Mouse (Mus musculus) CH12.LX (cell line): ENCODE data around the gene Pxt1. TPM values are rescaled to one million over a fixed set of nuclear protein-coding genes. Genes with fewer than 3 reads are reported as not detected.

ENCODE experiments used
- DNase-seq: peaks from one replicate; pipeline ENCODE4 v3.0.0-alpha.2; 2013; ENCODE audit errors: extremely low read depth
- H3K27ac ChIP-seq: 2 replicates; pipeline ENCODE4 v1.5.1; 2012; ENCODE audit warnings: low read depth, mild to moderate bottlenecking, control low read depth, moderate library complexity; ENCODE audit not compliant: insufficient read depth
- H3K27me3 ChIP-seq: replicated peaks from 2 replicates; pipeline ENCODE3; 2012; ENCODE audit warnings: inconsistent platforms
- H3K36me3 ChIP-seq, 2 experiments: replicated peaks in 1 of 2; 2 replicates each; pipeline versions ENCODE3 to v1.6.1; 2012; ENCODE audit warnings: inconsistent platforms in 1 of 2, low read length in 1 of 2, mild to moderate bottlenecking in 1 of 2, mixed read lengths in 1 of 2, moderate library complexity in 1 of 2; ENCODE audit not compliant: control insufficient read depth in 1 of 2, insufficient read depth in 1 of 2
- H3K4me1 ChIP-seq, 2 experiments: 2 replicates each; pipeline ENCODE4 v1.6.1; 2012; ENCODE audit warnings: inconsistent platforms in 1 of 2, moderate library complexity in 1 of 2; ENCODE audit not compliant: insufficient read depth in 2 of 2, control insufficient read depth in 1 of 2
- H3K4me2 ChIP-seq: 2 replicates; pipeline ENCODE4 v1.6.1; 2012; ENCODE audit warnings: low read depth, mild to moderate bottlenecking, control low read depth; ENCODE audit not compliant: poor library complexity, insufficient read depth, severe bottlenecking
- H3K4me3 ChIP-seq, 3 experiments: fragments of 150-350 bp in 1 of 3; sonication (generic) in 1 of 3; replicated peaks in 1 of 3; 2 replicates each; pipeline versions ENCODE3 to v1.5.1; 2011 to 2012; ENCODE audit warnings: low read depth in 2 of 3, low read length in 2 of 3, mild to moderate bottlenecking in 2 of 3, moderate library complexity in 2 of 3, control low read depth in 1 of 3, improper control_type of control experiment in 1 of 3, inconsistent platforms in 1 of 3, mixed read lengths in 1 of 3; ENCODE audit not compliant: poor library complexity in 1 of 3
- H3K79me2 ChIP-seq: replicated peaks from 2 replicates; pipeline ENCODE4 v1.6.1; 2012; ENCODE audit warnings: mild to moderate bottlenecking, moderate library complexity; ENCODE audit not compliant: control insufficient read depth, poor library complexity, insufficient read depth, severe bottlenecking; ENCODE audit errors: extremely low read depth
- H3K9ac ChIP-seq: 2 replicates; pipeline ENCODE4 v1.6.1; 2012; ENCODE audit warnings: low read depth, mild to moderate bottlenecking, control low read depth, moderate library complexity; ENCODE audit not compliant: insufficient read depth
- H3K9me3 ChIP-seq: replicated peaks from 2 replicates; pipeline ENCODE3; 2012; ENCODE audit warnings: low read length, inconsistent platforms, mixed read lengths
- CTCF ChIP-seq, 2 experiments: IDR thresholded peaks in 1 of 2; conservative IDR thresholded peaks in 1 of 2; 2 replicates each; pipeline ENCODE4 v1.5.1; 2011 to 2012; ENCODE audit warnings: low read depth in 2 of 2, low read length in 2 of 2, improper control_type of control experiment in 1 of 2, inconsistent platforms in 1 of 2, mild to moderate bottlenecking in 1 of 2, moderate library complexity in 1 of 2
- EP300 ChIP-seq: IDR thresholded peaks from 2 replicates; pipeline ENCODE4 v1.6.1; 2011; ENCODE audit warnings: low read length, improper control_type of control experiment
- ETS1 ChIP-seq: conservative IDR thresholded peaks from 2 replicates; pipeline ENCODE4 v1.6.1; 2012; ENCODE audit warnings: low read depth, mild to moderate bottlenecking, inconsistent platforms, low read length, improper control_type of control experiment, moderate library complexity
- MAZ ChIP-seq: IDR thresholded peaks from 2 replicates; pipeline ENCODE4 v1.6.1; 2012; ENCODE audit warnings: low read depth, mild to moderate bottlenecking, inconsistent platforms, low read length, improper control_type of control experiment, moderate library complexity
- NELFE ChIP-seq: IDR thresholded peaks from 2 replicates; pipeline ENCODE4 v1.6.1; 2011; ENCODE audit warnings: low read depth, low read length, improper control_type of control experiment
- POLR2AphosphoS2 ChIP-seq: IDR thresholded peaks from 2 replicates; pipeline ENCODE4 v1.6.1; 2011; ENCODE audit warnings: low read depth, low read length, improper control_type of control experiment
- RAD21 ChIP-seq: IDR thresholded peaks from 2 replicates; pipeline ENCODE4 v1.6.1; 2011; ENCODE audit warnings: low read depth, mild to moderate bottlenecking, low read length, improper control_type of control experiment, moderate library complexity
- SIN3A ChIP-seq: IDR thresholded peaks from 2 replicates; pipeline ENCODE4 v1.6.1; 2012; ENCODE audit warnings: low read length, improper control_type of control experiment, inconsistent platforms
- SMC3 ChIP-seq: IDR thresholded peaks from 2 replicates; pipeline ENCODE4 v1.6.1; 2011; ENCODE audit warnings: low read depth, low read length, improper control_type of control experiment
- dilution Hi-C: fragments of 300-500 bp; cut with MboI; formaldehyde crosslinking; loops from 2 replicates; pipeline ENCODE4 v1.14.3; 2020; ENCODE audit warnings: low sequenced_read_pairs; ENCODE audit not compliant: extremely low pct_unique_long_range_greater_than_20kb, extremely low pct_ligation_motif_present
- in situ Hi-C: fragments of 300-500 bp; cut with MboI; formaldehyde crosslinking; loops from 3 replicates; pipeline ENCODE4 v1.14.3; 2019; ENCODE audit warnings: low sequenced_read_pairs, low pct_ligation_motif_present, low pct_unique_long_range_greater_than_20kb, mixed read lengths
- polyA plus RNA-seq: library from polyadenylated mRNA; unstranded; fragments of >175 nt; gene quantifications from 2 replicates; pipeline ENCODE4 v1.2.1, GENCODE M21; 2012; ENCODE audit warnings: low read depth; ENCODE audit not compliant: insufficient read length
- total RNA-seq, 2 experiments: library from RNA; depleted of rRNA; stranded (reverse); fragments of 300-350 nt in 1 of 2; fragments of >200 nt in 1 of 2; gene quantifications; 2 replicates each; pipeline ENCODE4 v1.2.3; 2012 to 2014

Pxt1 gene
- total and polyA plus RNA-seq, 3 experiments = not detected

GRCm38 (mm10) chr17:28910139-28910538 lies 33.5 kb downstream of the Pxt1 start:
- Histone ChIP-seq H3K27me3 (peaks cover 4% of the 10 kb centered on the region), H3K4me2 (no peak overlapping the region), H3K79me2 (no peaks in the 10 kb centered on the region), H3K9ac (no peak overlapping the region), H3K4me1 (no peaks in the 10 kb centered on the region; a peak in 1 of 4 replicates), H3K9me3 (no peaks in the 10 kb centered on the region), H3K27ac (no peak overlapping the region), H3K36me3 (no peaks in the 10 kb centered on the region), H3K4me3 (no peak overlapping the region)
- in situ Hi-C loops = no loop called here
- TF ChIP-seq SIN3A (no peak), CTCF (conservative IDR thresholded peaks at IDR 0.05 in 1 of 2, IDR thresholded peaks at IDR 0.05 in 1 of 2; ENCODE audit: low read depth in 2 of 2, low read length in 2 of 2) (peak in 1 of 2 experiments; percentile 16; a peak in 2 of 4 replicates)
- dilution Hi-C loops = no loop called here
- DNase-seq = no peak

GRCm38 (mm10) chr17:28909252-28909941 lies 34.2 kb downstream of the Pxt1 start:
- H3K79me2 ChIP-seq = no peaks in the 10 kb centered on the region
- H3K9me3 ChIP-seq = no peaks in the 10 kb centered on the region
- no peak for DNase-seq
- H3K36me3 ChIP-seq = no peaks in the 10 kb centered on the region
- dilution Hi-C loops = no loop called here
- TF ChIP-seq EP300 = no peak
- TF ChIP-seq CTCF (conservative IDR thresholded peaks at IDR 0.05 in 1 of 2, IDR thresholded peaks at IDR 0.05 in 1 of 2; ENCODE audit: low read depth in 2 of 2, low read length in 2 of 2) = peak in 1 of 2 experiments; percentile 60; a peak in 2 of 4 replicates
- peak; percentile 16 for TF ChIP-seq RAD21
- TF ChIP-seq SMC3 = peak; percentile 43
- TF ChIP-seq ETS1 = no peak
- H3K4me3 ChIP-seq = no peak overlapping the region
- H3K4me1 ChIP-seq = no peaks in the 10 kb centered on the region; a peak in 1 of 4 replicates
- H3K9ac ChIP-seq = no peak overlapping the region
- H3K4me2 ChIP-seq = no peak overlapping the region
- no peak overlapping the region for H3K27ac ChIP-seq
- H3K27me3 ChIP-seq = peaks cover 4% of the 10 kb centered on the region
- in situ Hi-C loops = loop anchor here (10.0 kb wide), 1 partner anchor 105 kb away; no protein-coding TSS in a partner anchor

DNA sequence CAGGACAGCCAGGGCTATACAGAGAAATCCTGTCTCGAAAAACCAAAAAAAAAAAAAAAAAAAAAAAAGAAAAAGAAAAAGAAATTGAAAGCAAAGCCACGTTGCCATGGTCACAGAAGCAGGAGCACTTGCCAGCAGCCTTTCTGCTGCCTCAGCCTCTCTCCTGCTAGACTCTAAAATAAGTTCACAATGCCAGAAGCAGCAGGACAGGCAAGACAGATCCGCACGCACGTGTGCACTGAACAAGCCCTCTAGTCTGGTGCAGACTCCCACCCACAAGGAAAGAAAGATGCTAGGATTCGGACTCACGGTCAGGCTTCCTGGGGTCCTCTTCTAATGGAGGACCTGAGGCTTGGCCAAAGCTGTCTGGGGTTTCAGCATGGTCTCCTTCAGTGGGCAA lies 35.7 kb downstream of the Pxt1 start:
- H3K4me2 ChIP-seq = no peak overlapping the region
- no peaks in the 10 kb centered on the region for H3K36me3 ChIP-seq
- TF ChIP-seq SMC3 (no peak), MAZ (no peak), SIN3A (no peak), NELFE (no peak), POLR2AphosphoS2 (no peak)
- TF ChIP-seq, all 38 proteins: peak for 0
- no peak overlapping the region for H3K4me3 ChIP-seq
- no peaks in the 10 kb centered on the region for H3K79me2 ChIP-seq
- no peak overlapping the region for H3K27ac ChIP-seq
- no peak overlapping the region for H3K9ac ChIP-seq
- H3K4me1 ChIP-seq = no peaks in the 10 kb centered on the region
- in situ Hi-C loops = loop anchor here (10.0 kb wide), 1 partner anchor 107 kb away; no protein-coding TSS in a partner anchor
- DNase-seq = no peak
- no peaks in the 10 kb centered on the region for H3K9me3 ChIP-seq
- peaks cover 4% of the 10 kb centered on the region for H3K27me3 ChIP-seq
- dilution Hi-C loops = no loop called here
